Mouse (Mus musculus) CH12.LX (cell line): Measurements from ENCODE around the gene Scyl1. TPM values are rescaled to one million over a fixed set of nuclear protein-coding genes. Genes with fewer than 3 reads are reported as not detected.

Experiments
- DNase-seq: peaks from one replicate; pipeline ENCODE4 v3.0.0-alpha.2; 2013; ENCODE audit errors: extremely low read depth
- H3K27ac ChIP-seq: 2 replicates; pipeline ENCODE4 v1.5.1; 2012; ENCODE audit warnings: low read depth, mild to moderate bottlenecking, control low read depth, moderate library complexity; ENCODE audit not compliant: insufficient read depth
- H3K27me3 ChIP-seq: replicated peaks from 2 replicates; pipeline ENCODE3; 2012; ENCODE audit warnings: inconsistent platforms
- H3K36me3 ChIP-seq, 2 experiments: replicated peaks in 1 of 2; 2 replicates each; pipeline versions ENCODE3 to v1.6.1; 2012; ENCODE audit warnings: inconsistent platforms in 1 of 2, low read length in 1 of 2, mild to moderate bottlenecking in 1 of 2, mixed read lengths in 1 of 2, moderate library complexity in 1 of 2; ENCODE audit not compliant: control insufficient read depth in 1 of 2, insufficient read depth in 1 of 2
- H3K4me1 ChIP-seq, 2 experiments: 2 replicates each; pipeline ENCODE4 v1.6.1; 2012; ENCODE audit warnings: inconsistent platforms in 1 of 2, moderate library complexity in 1 of 2; ENCODE audit not compliant: insufficient read depth in 2 of 2, control insufficient read depth in 1 of 2
- H3K4me2 ChIP-seq: 2 replicates; pipeline ENCODE4 v1.6.1; 2012; ENCODE audit warnings: low read depth, mild to moderate bottlenecking, control low read depth; ENCODE audit not compliant: poor library complexity, insufficient read depth, severe bottlenecking
- H3K4me3 ChIP-seq, 3 experiments: fragments of 150-350 bp in 1 of 3; sonication (generic) in 1 of 3; replicated peaks in 1 of 3; 2 replicates each; pipeline versions ENCODE3 to v1.5.1; 2011 to 2012; ENCODE audit warnings: low read depth in 2 of 3, low read length in 2 of 3, mild to moderate bottlenecking in 2 of 3, moderate library complexity in 2 of 3, control low read depth in 1 of 3, improper control_type of control experiment in 1 of 3, inconsistent platforms in 1 of 3, mixed read lengths in 1 of 3; ENCODE audit not compliant: poor library complexity in 1 of 3
- H3K79me2 ChIP-seq: replicated peaks from 2 replicates; pipeline ENCODE4 v1.6.1; 2012; ENCODE audit warnings: mild to moderate bottlenecking, moderate library complexity; ENCODE audit not compliant: control insufficient read depth, poor library complexity, insufficient read depth, severe bottlenecking; ENCODE audit errors: extremely low read depth
- H3K9ac ChIP-seq: 2 replicates; pipeline ENCODE4 v1.6.1; 2012; ENCODE audit warnings: low read depth, mild to moderate bottlenecking, control low read depth, moderate library complexity; ENCODE audit not compliant: insufficient read depth
- H3K9me3 ChIP-seq: replicated peaks from 2 replicates; pipeline ENCODE3; 2012; ENCODE audit warnings: low read length, inconsistent platforms, mixed read lengths
- BHLHE40 ChIP-seq: IDR thresholded peaks from 2 replicates; pipeline ENCODE4 v1.6.1; 2011; ENCODE audit warnings: mild to moderate bottlenecking, low read depth, low read length, improper control_type of control experiment
- CHD1 ChIP-seq: IDR thresholded peaks from 2 replicates; pipeline ENCODE4 v1.6.1; 2012; ENCODE audit warnings: low read depth, low read length, improper control_type of control experiment, inconsistent platforms
- CTCF ChIP-seq, 2 experiments: IDR thresholded peaks in 1 of 2; conservative IDR thresholded peaks in 1 of 2; 2 replicates each; pipeline ENCODE4 v1.5.1; 2011 to 2012; ENCODE audit warnings: low read depth in 2 of 2, low read length in 2 of 2, improper control_type of control experiment in 1 of 2, inconsistent platforms in 1 of 2, mild to moderate bottlenecking in 1 of 2, moderate library complexity in 1 of 2
- E2F4 ChIP-seq: IDR thresholded peaks from 2 replicates; pipeline ENCODE4 v1.6.1; 2011; ENCODE audit warnings: low read depth, low read length, improper control_type of control experiment; ENCODE audit not compliant: insufficient replicate concordance
- ELF1 ChIP-seq: IDR thresholded peaks from 2 replicates; pipeline ENCODE4 v1.6.1; 2014; ENCODE audit warnings: low read depth, mild to moderate bottlenecking, inconsistent platforms, low read length, improper control_type of control experiment
- EP300 ChIP-seq: IDR thresholded peaks from 2 replicates; pipeline ENCODE4 v1.6.1; 2011; ENCODE audit warnings: low read length, improper control_type of control experiment
- GABPA ChIP-seq: IDR thresholded peaks from 2 replicates; pipeline ENCODE4 v1.6.1; 2012; ENCODE audit warnings: low read depth, low read length, improper control_type of control experiment, inconsistent platforms; ENCODE audit not compliant: insufficient replicate concordance
- HCFC1 ChIP-seq: IDR thresholded peaks from 2 replicates; pipeline ENCODE4 v1.6.1; 2012; ENCODE audit warnings: low read depth, mild to moderate bottlenecking, inconsistent platforms, low read length, improper control_type of control experiment
- IRF4 ChIP-seq: IDR thresholded peaks from 2 replicates; pipeline ENCODE4 v1.6.1; 2014; ENCODE audit warnings: low read depth, mild to moderate bottlenecking, inconsistent platforms, low read length, improper control_type of control experiment
- JUN ChIP-seq: IDR thresholded peaks from 2 replicates; pipeline ENCODE4 v1.6.1; 2011; ENCODE audit warnings: low read depth, mild to moderate bottlenecking, low read length, improper control_type of control experiment, moderate library complexity; ENCODE audit not compliant: insufficient read depth
- KAT2A ChIP-seq: IDR thresholded peaks from 2 replicates; pipeline ENCODE4 v1.6.1; 2012; ENCODE audit warnings: low read length, improper control_type of control experiment, inconsistent platforms; ENCODE audit not compliant: insufficient replicate concordance
- MAFK ChIP-seq: IDR thresholded peaks from 2 replicates; pipeline ENCODE4 v1.6.1; 2011; ENCODE audit warnings: low read length, improper control_type of control experiment; ENCODE audit not compliant: insufficient replicate concordance
- MAX ChIP-seq: IDR thresholded peaks from 2 replicates; pipeline ENCODE4 v1.6.1; 2011; ENCODE audit warnings: low read length, improper control_type of control experiment
- MEF2A ChIP-seq: IDR thresholded peaks from 2 replicates; pipeline ENCODE4 v1.6.1; 2014; ENCODE audit warnings: low read depth, mild to moderate bottlenecking, inconsistent platforms, low read length, improper control_type of control experiment, borderline replicate concordance
- MXI1 ChIP-seq: IDR thresholded peaks from 2 replicates; pipeline ENCODE4 v1.6.1; 2011; ENCODE audit warnings: mild to moderate bottlenecking, low read depth, low read length, improper control_type of control experiment
- MYC ChIP-seq: IDR thresholded peaks from 2 replicates; pipeline ENCODE4 v1.6.1; 2011; ENCODE audit warnings: low read depth, mild to moderate bottlenecking, improper control_type of control experiment, low read length
- NELFE ChIP-seq: IDR thresholded peaks from 2 replicates; pipeline ENCODE4 v1.6.1; 2011; ENCODE audit warnings: low read depth, low read length, improper control_type of control experiment
- NRF1 ChIP-seq: IDR thresholded peaks from 2 replicates; pipeline ENCODE4 v1.6.1; 2014; ENCODE audit warnings: low read depth, mild to moderate bottlenecking, inconsistent platforms, low read length, improper control_type of control experiment, moderate library complexity
- POLR2A ChIP-seq: IDR thresholded peaks from 2 replicates; pipeline ENCODE4 v1.6.1; 2011; ENCODE audit warnings: low read depth, mild to moderate bottlenecking, improper control_type of control experiment, low read length
- POLR2AphosphoS2 ChIP-seq: IDR thresholded peaks from 2 replicates; pipeline ENCODE4 v1.6.1; 2011; ENCODE audit warnings: low read depth, low read length, improper control_type of control experiment
- RAD21 ChIP-seq: IDR thresholded peaks from 2 replicates; pipeline ENCODE4 v1.6.1; 2011; ENCODE audit warnings: low read depth, mild to moderate bottlenecking, low read length, improper control_type of control experiment, moderate library complexity
- RCOR1 ChIP-seq: conservative IDR thresholded peaks from 2 replicates; pipeline ENCODE4 v1.6.1; 2012; ENCODE audit warnings: low read depth, mild to moderate bottlenecking, inconsistent platforms, low read length, improper control_type of control experiment
- SMC3 ChIP-seq: IDR thresholded peaks from 2 replicates; pipeline ENCODE4 v1.6.1; 2011; ENCODE audit warnings: low read depth, low read length, improper control_type of control experiment
- TBP ChIP-seq: conservative IDR thresholded peaks from 2 replicates; pipeline ENCODE4 v1.6.1; 2011; ENCODE audit warnings: low read depth, low read length, improper control_type of control experiment
- UBTF ChIP-seq: IDR thresholded peaks from 2 replicates; pipeline ENCODE4 v1.6.1; 2012; ENCODE audit warnings: low read depth, mild to moderate bottlenecking, inconsistent platforms, low read length, improper control_type of control experiment, moderate library complexity
- ZMIZ1 ChIP-seq: IDR thresholded peaks from 2 replicates; pipeline ENCODE4 v1.6.1; 2012; ENCODE audit warnings: low read depth, mild to moderate bottlenecking, inconsistent platforms, low read length, improper control_type of control experiment
- ZNF384 ChIP-seq: IDR thresholded peaks from 2 replicates; pipeline ENCODE4 v1.6.1; 2012; ENCODE audit warnings: low read depth, low read length, improper control_type of control experiment, inconsistent platforms
- dilution Hi-C: fragments of 300-500 bp; cut with MboI; formaldehyde crosslinking; loops from 2 replicates; pipeline ENCODE4 v1.14.3; 2020; ENCODE audit warnings: low sequenced_read_pairs; ENCODE audit not compliant: extremely low pct_unique_long_range_greater_than_20kb, extremely low pct_ligation_motif_present
- in situ Hi-C: fragments of 300-500 bp; cut with MboI; formaldehyde crosslinking; loops from 3 replicates; pipeline ENCODE4 v1.14.3; 2019; ENCODE audit warnings: low sequenced_read_pairs, low pct_ligation_motif_present, low pct_unique_long_range_greater_than_20kb, mixed read lengths
- polyA plus RNA-seq: library from polyadenylated mRNA; unstranded; fragments of >175 nt; gene quantifications from 2 replicates; pipeline ENCODE4 v1.2.1, GENCODE M21; 2012; ENCODE audit warnings: low read depth; ENCODE audit not compliant: insufficient read length
- total RNA-seq, 2 experiments: library from RNA; depleted of rRNA; stranded (reverse); fragments of 300-350 nt in 1 of 2; fragments of >200 nt in 1 of 2; gene quantifications; 2 replicates each; pipeline ENCODE4 v1.2.3; 2012 to 2014

Gene Scyl1
- total and polyA plus RNA-seq, 3 experiments, result 35.1 to 56.1 (median 49.8) TPM

DNA sequence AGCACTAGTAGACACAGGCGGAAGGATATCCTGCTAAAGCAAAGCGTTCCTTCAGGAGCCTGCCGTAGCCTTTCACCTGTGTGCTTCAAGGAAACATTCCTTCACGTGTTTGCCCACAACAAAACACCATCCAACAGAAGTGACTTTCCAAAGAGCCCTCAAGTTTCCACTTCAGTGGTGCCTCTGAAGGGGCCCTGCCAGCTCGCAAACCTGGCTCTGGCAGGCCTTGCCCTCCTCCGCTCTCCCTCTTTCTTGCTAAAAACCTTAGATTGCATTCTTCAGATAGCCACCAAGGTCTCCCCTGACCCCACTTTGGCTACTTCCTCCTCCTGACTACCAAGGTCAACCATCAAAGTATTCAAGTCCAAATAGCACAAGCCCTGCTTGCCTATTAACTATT lies 10.3 kb upstream of the Scyl1 start:
- H3K9me3 ChIP-seq, result no peaks in the 10 kb centered on the region
- H3K27ac ChIP-seq, result no peak overlapping the region
- no peak for TF ChIP-seq MYC
- no peak for TF ChIP-seq TBP
- TF ChIP-seq ZNF384, result no peak
- no peak for TF ChIP-seq BHLHE40
- no peak for TF ChIP-seq MXI1
- no peak for TF ChIP-seq RAD21
- TF ChIP-seq MEF2A, result no peak
- TF ChIP-seq E2F4, result no peak
- TF ChIP-seq MAX, result no peak
- TF ChIP-seq HCFC1, result no peak
- no peak for TF ChIP-seq NRF1
- no peak for TF ChIP-seq JUN
- TF ChIP-seq ZMIZ1, result no peak
- no peak for TF ChIP-seq RCOR1
- no peak for TF ChIP-seq MAFK
- no peak for TF ChIP-seq CTCF (conservative IDR thresholded peaks at IDR 0.05 in 1 of 2, IDR thresholded peaks at IDR 0.05 in 1 of 2; ENCODE audit: low read depth in 2 of 2, low read length in 2 of 2)
- no peak for TF ChIP-seq NELFE
- no peak for TF ChIP-seq POLR2AphosphoS2
- H3K79me2 ChIP-seq, result no peaks in the 10 kb centered on the region
- no peak overlapping the region for H3K9ac ChIP-seq
- no peak overlapping the region for H3K4me2 ChIP-seq
- in situ Hi-C loops (no loop called here), dilution Hi-C loops (no loop called here)
- H3K36me3 ChIP-seq, result no peaks in the 10 kb centered on the region
- no peak for DNase-seq
- H3K27me3 ChIP-seq, result no peaks in the 10 kb centered on the region
- H3K4me3 ChIP-seq, result no peak overlapping the region
- peaks cover 0 to 13% of the 10 kb centered on the region in 2 experiments; a peak in 2 of 4 replicates for H3K4me1 ChIP-seq

GRCm38 (mm10) chr19:5780203-5780602 lies 9.0 kb upstream of the Scyl1 start:
- H3K9me3 ChIP-seq, result no peaks in the 10 kb centered on the region
- H3K4me1 ChIP-seq, result peaks cover 0 to 9% of the 10 kb centered on the region in 2 experiments; a peak in 2 of 4 replicates
- H3K27me3 ChIP-seq, result no peaks in the 10 kb centered on the region
- H3K27ac ChIP-seq, result no peak overlapping the region
- H3K4me3 ChIP-seq, result no peak overlapping the region
- dilution Hi-C loops (no loop called here), in situ Hi-C loops (no loop called here)
- no peaks in the 10 kb centered on the region for H3K36me3 ChIP-seq
- H3K79me2 ChIP-seq, result no peaks in the 10 kb centered on the region
- TF ChIP-seq E2F4 (no peak), GABPA (no peak), CTCF (conservative IDR thresholded peaks at IDR 0.05 in 1 of 2, IDR thresholded peaks at IDR 0.05 in 1 of 2; ENCODE audit: low read depth in 2 of 2, low read length in 2 of 2) (peak in 1 of 2 experiments; percentile 73; a peak in 2 of 4 replicates), EP300 (no peak), RAD21 (peak; percentile 75), MAX (no peak), ELF1 (no peak), NELFE (no peak), UBTF (no peak), SMC3 (peak; percentile 54), IRF4 (no peak), POLR2A (no peak), BHLHE40 (peak; percentile 68), CHD1 (no peak), KAT2A (no peak)
- H3K9ac ChIP-seq, result no peak overlapping the region
- no peak for DNase-seq
- no peak overlapping the region for H3K4me2 ChIP-seq
